Mouse (Mus musculus): ENCODE results near the gene Olfr1335.

Gene Olfr1335

GRCm38 (mm10) chr4:118809844-118810243 lies at the start of gene Olfr1335:
Olfr1335 (minus strand) TSS chr4:118809944.
- no peak for DNase-seq

- DNase-seq: no peak
Observed at GRCm38 (mm10) chr4:118836179-118836578, 26.4 kb upstream of the Olfr1335 start, which contains the start of gene Olfr1333. Olfr1333 (minus strand) TSS chr4:118836279.

- peak; percentile 28 to 52 for DNase-seq
Observed at GRCm38 (mm10) chr4:118818921-118819320, 9.2 kb upstream of the Olfr1335 start.

- peak; percentile 12 to 47 for DNase-seq
Observed at GRCm38 (mm10) chr4:118792796-118793195, 16.9 kb downstream of the Olfr1335 start.

GRCm38 (mm10) chr4:118782486-118782885 lies 27.3 kb downstream of the Olfr1335 start, which contains the start of gene Olfr1337:
Olfr1337 (minus strand) TSS chr4:118782586.
- DNase-seq: no peak

All from cerebellum, postnatal 25 days (tissue).